Mouse (Mus musculus) heart, postnatal 14 days (tissue): ENCODE results near the gene Kcnip3. TPM values are rescaled to one million over a fixed set of nuclear protein-coding genes. Genes with fewer than 3 reads are reported as not detected.

Experiments used
- DNase-seq, 2 experiments: peaks; one replicate each; pipeline ENCODE4 v3.0.0; 2021 to 2022
- intact Hi-C: fragments of 180-260 bp; cut with DNase I; formaldehyde crosslinking; loops from one replicate; pipeline ENCODE4 v1.15.1; 2025
- long read RNA-seq, 2 experiments: library from polyadenylated mRNA; stranded (forward); transcript quantifications; one replicate each; pipeline ENCODE4 v2.0.0; 2021
- total RNA-seq, 2 experiments: library from RNA; stranded (reverse); gene quantifications; 2 replicates each; pipeline ENCODE4 v1.2.3; 2021

Kcnip3 gene
- total RNA-seq: 1 to 10 TPM; 1.5 to 1.8 TPM
- long read RNA-seq, experiment 1, partial matches to known transcripts: 0 of 2 reads
- long read RNA-seq, experiment 1, other reads (novel, unspliced or antisense): 0 of 2 reads
- long read RNA-seq, experiment 2: 0 reads

GRCm38 (mm10) chr2:127522006-127522441 lies at the start of gene Kcnip3:
TSS of gene Kcnip3 (minus strand) at chr2:127522094.
- DNase-seq: no peak
- intact Hi-C loops: no loop called here

GRCm38 (mm10) chr2:127559070-127559966 lies 37.4 kb upstream of the Kcnip3 start:
- peak; percentile 75 to 87 for DNase-seq
- intact Hi-C loops: loop anchor here (1.0 to 5.0 kb wide), 3 partner anchors 52 to 197 kb away; partner anchors contain the start of gene Adra2b

GRCm38 (mm10) chr2:127551078-127551477 lies 29.2 kb upstream of the Kcnip3 start:
- DNase-seq: peak in 1 of 2 experiments; percentile 10
- intact Hi-C loops: no loop called here

GRCm38 (mm10) chr2:127550446-127550845 lies 28.6 kb upstream of the Kcnip3 start:
- intact Hi-C loops: no loop called here
- no peak for DNase-seq

GRCm38 (mm10) chr2:127549711-127550110 lies 27.8 kb upstream of the Kcnip3 start:
- intact Hi-C loops: no loop called here
- DNase-seq: no peak

- DNase-seq: no peak
- intact Hi-C loops: no loop called here
Observed at GRCm38 (mm10) chr2:127548342-127549074, 26.6 kb upstream of the Kcnip3 start.

GRCm38 (mm10) chr2:127541697-127542096 lies 19.8 kb upstream of the Kcnip3 start:
- intact Hi-C loops: no loop called here
- DNase-seq: no peak

GRCm38 (mm10) chr2:127541185-127541584 lies 19.3 kb upstream of the Kcnip3 start, which contains the start of gene Prom2:
TSS of gene Prom2 (minus strand) at chr2:127541467.
- intact Hi-C loops: no loop called here
- no peak for DNase-seq

GRCm38 (mm10) chr2:127539494-127539893 lies 17.6 kb upstream of the Kcnip3 start:
- DNase-seq: peak in 1 of 2 experiments; percentile 14
- intact Hi-C loops: no loop called here

- DNase-seq: no peak
Observed at GRCm38 (mm10) chr2:127537548-127537947, 15.7 kb upstream of the Kcnip3 start.

GRCm38 (mm10) chr2:127535363-127535762 lies 13.5 kb upstream of the Kcnip3 start:
- no peak for DNase-seq
- intact Hi-C loops: no loop called here

More at GRCm38 (mm10) chr2:127537548-127537947, 15.7 kb upstream of the Kcnip3 start:
- intact Hi-C loops: no loop called here

GRCm38 (mm10) chr2:127532379-127532778 lies 10.5 kb upstream of the Kcnip3 start:
- intact Hi-C loops: no loop called here
- peak; percentile 16 to 45 for DNase-seq

- no peak for DNase-seq
- intact Hi-C loops: no loop called here
Observed at GRCm38 (mm10) chr2:127531592-127531991, 9.7 kb upstream of the Kcnip3 start.

GRCm38 (mm10) chr2:127530418-127530817 lies 8.5 kb upstream of the Kcnip3 start:
- no peak for DNase-seq
- intact Hi-C loops: no loop called here

- intact Hi-C loops: no loop called here
- DNase-seq: no peak
Observed at GRCm38 (mm10) chr2:127525004-127525775, 3.3 kb upstream of the Kcnip3 start.

GRCm38 (mm10) chr2:127523950-127524729 lies 2.2 kb upstream of the Kcnip3 start:
- intact Hi-C loops: no loop called here
- DNase-seq: peak; percentile 30 to 51

- intact Hi-C loops: no loop called here
- DNase-seq: no peak
Observed at GRCm38 (mm10) chr2:127521172-127522005, 505 bp downstream of the Kcnip3 start.

GRCm38 (mm10) chr2:127520123-127520522 lies 1.8 kb downstream of the Kcnip3 start:
- intact Hi-C loops: no loop called here

More at GRCm38 (mm10) chr2:127520123-127520522, 1.8 kb downstream of the Kcnip3 start:
- no peak for DNase-seq
